Mouse (Mus musculus) midbrain, embryonic 14.5 days (tissue): ENCODE data around the gene Npdc1. TPM values are rescaled to one million over a fixed set of nuclear protein-coding genes. Genes with fewer than 3 reads are reported as not detected.

Experiments
- ATAC-seq: fragments of 200-750 bp; cut with Nextera tagmentation; 2 replicates; pipeline ENCODE4 v1.8.0; 2017; ENCODE audit warnings: moderate number of reproducible peaks, moderate library complexity; ENCODE audit not compliant: low FRiP score, low TSS enrichment
- DNase-seq: peaks from one replicate; pipeline ENCODE4 v3.0.0-alpha.2; 2015
- H3K27ac ChIP-seq: fragments of 300-500 bp; sonication (generic); replicated peaks from 2 replicates; pipeline ENCODE4 v1.5.1; 2014; ENCODE audit warnings: mild to moderate bottlenecking, low read depth, low read length, moderate library complexity
- H3K27me3 ChIP-seq: fragments of 300-500 bp; sonication (generic); 2 replicates; pipeline ENCODE4 v1.6.1; 2014; ENCODE audit warnings: low read length, control low read depth, mixed read lengths; ENCODE audit not compliant: control insufficient read depth, insufficient read depth
- H3K36me3 ChIP-seq: fragments of 300-500 bp; sonication (generic); 2 replicates; pipeline ENCODE4 v1.6.1; 2014; ENCODE audit warnings: low read length, control low read depth; ENCODE audit not compliant: control insufficient read depth, insufficient read depth
- H3K4me1 ChIP-seq: fragments of 300-500 bp; sonication (generic); 2 replicates; pipeline ENCODE4 v1.6.1; 2014; ENCODE audit warnings: mild to moderate bottlenecking, antibody characterized with exemption, low read length, control low read depth; ENCODE audit not compliant: control insufficient read depth, insufficient read depth
- H3K4me2 ChIP-seq: fragments of 300-500 bp; sonication (generic); 2 replicates; pipeline ENCODE4 v1.6.1; 2014; ENCODE audit warnings: mild to moderate bottlenecking, low read length, moderate library complexity
- H3K4me3 ChIP-seq: fragments of 300-500 bp; sonication (generic); replicated peaks from 2 replicates; pipeline ENCODE4 v1.5.1; 2014; ENCODE audit warnings: low read depth, low read length
- H3K9ac ChIP-seq: fragments of 300-500 bp; sonication (generic); replicated peaks from 2 replicates; pipeline ENCODE4 v1.6.1; 2014; ENCODE audit warnings: mild to moderate bottlenecking, low read length, moderate library complexity
- H3K9me3 ChIP-seq: fragments of 300-500 bp; sonication (generic); 2 replicates; pipeline ENCODE4 v1.6.1; 2016; ENCODE audit warnings: low read length, control low read depth, mixed read lengths; ENCODE audit not compliant: control insufficient read depth
- WGBS: fragments of 180-500 bp; shearing (Covaris S2); extraction: QIAGEN DNeasy Blood & Tissue Kit; methylation state at CpG from one replicate; pipeline ENCODE4 v1.1.7; 2014; 5-methylcytosine and 5-hydroxymethylcytosine counted together
- microRNA-seq: library from miRNA; unstranded; fragments of <30 nt; microRNA quantifications from one replicate; pipeline ENCODE4, GENCODE M21; 2016
- polyA plus RNA-seq: library from polyadenylated mRNA; unstranded; fragments of >200 nt; fragmentation: Nextera tagmentation; extraction: Ambion mirVana; gene quantifications from 2 replicates; pipeline ENCODE4 v1.2.1, GENCODE M21; 2014

Npdc1 gene
- polyA plus RNA-seq, 1 experiment from 2014 or later = 374 TPM

DNA sequence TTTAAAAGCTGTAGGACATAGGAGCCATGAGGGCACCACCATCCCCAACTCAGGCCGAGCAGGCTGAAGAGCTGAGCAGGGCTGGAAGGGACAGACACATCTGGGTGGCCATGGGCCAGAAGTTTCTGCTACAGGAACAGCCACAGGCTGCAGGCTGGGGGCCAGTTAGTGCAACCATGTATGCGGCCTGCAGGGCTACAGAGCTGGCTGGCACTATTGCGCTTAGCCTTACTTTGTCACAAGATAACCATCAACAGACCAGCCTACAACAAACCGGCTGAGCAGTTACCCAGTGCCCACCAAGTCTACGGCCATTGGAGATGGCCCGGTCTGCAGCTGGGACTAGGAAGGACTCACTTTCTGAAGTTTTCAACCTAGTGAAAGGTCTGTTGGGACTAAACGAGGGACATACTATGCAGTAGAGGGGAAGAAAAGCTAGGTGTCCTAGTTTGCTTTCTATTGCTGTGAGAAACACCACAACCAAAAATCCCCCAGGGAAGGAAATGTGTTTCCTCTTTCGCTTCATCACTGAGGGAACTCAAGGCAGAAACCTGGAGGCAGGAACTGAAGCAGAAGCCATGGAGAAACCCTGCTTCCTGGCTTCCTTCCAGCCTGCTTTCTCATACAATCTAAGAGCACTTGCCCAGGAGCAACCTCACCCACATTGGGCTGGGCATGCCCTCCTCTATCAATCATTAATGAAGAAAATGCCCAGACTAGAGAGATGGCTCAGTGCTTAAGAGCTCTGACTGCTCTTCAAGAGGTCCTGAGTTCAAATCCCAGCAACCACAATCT is 51.9 kb downstream of the Npdc1 start:
- no peaks in the 10 kb centered on the region for H3K4me1 ChIP-seq
- H3K36me3 ChIP-seq = peaks cover 35% of the 10 kb centered on the region
- ATAC-seq (no peak), DNase-seq (no peak)
- no peaks in the 10 kb centered on the region for H3K27me3 ChIP-seq
- H3K9ac ChIP-seq = no peak overlapping the region
- no peaks in the 10 kb centered on the region for H3K9me3 ChIP-seq
- no peak overlapping the region for H3K27ac ChIP-seq
- no peak overlapping the region for H3K4me2 ChIP-seq
- 91% methylated on average over 8 of the region's 8 CpGs for WGBS
- H3K4me3 ChIP-seq = no peak overlapping the region

DNA sequence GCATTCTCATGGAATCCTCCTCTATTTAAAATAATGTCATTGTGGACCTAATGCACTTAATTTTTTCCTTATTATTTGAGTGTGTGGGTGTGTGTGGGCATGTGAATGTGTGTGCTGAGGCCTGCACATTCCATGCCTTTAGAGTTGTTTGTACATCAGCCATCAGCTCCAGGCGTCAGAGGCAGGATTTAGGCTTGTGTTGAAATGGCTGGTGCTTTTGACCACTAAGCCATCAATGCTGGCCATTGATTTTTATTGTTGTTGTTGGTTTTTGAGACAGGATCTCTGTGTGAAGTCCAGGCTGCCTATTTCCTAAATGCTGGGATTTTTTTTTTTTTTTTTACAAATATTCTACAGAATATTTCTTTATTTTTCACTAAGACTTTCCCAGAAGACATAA is 53.8 kb downstream of the Npdc1 start:
- H3K9ac ChIP-seq = no peak overlapping the region
- H3K36me3 ChIP-seq = peaks cover 22% of the 10 kb centered on the region
- H3K4me1 ChIP-seq = no peaks in the 10 kb centered on the region
- H3K27me3 ChIP-seq = no peaks in the 10 kb centered on the region
- ATAC-seq = no peak
- DNase-seq = no peak
- no peak overlapping the region for H3K27ac ChIP-seq
- WGBS = 48% methylated on average over 1 of the region's 1 CpGs
- no peak overlapping the region for H3K4me2 ChIP-seq
- no peak overlapping the region for H3K4me3 ChIP-seq
- H3K9me3 ChIP-seq = no peaks in the 10 kb centered on the region

DNA sequence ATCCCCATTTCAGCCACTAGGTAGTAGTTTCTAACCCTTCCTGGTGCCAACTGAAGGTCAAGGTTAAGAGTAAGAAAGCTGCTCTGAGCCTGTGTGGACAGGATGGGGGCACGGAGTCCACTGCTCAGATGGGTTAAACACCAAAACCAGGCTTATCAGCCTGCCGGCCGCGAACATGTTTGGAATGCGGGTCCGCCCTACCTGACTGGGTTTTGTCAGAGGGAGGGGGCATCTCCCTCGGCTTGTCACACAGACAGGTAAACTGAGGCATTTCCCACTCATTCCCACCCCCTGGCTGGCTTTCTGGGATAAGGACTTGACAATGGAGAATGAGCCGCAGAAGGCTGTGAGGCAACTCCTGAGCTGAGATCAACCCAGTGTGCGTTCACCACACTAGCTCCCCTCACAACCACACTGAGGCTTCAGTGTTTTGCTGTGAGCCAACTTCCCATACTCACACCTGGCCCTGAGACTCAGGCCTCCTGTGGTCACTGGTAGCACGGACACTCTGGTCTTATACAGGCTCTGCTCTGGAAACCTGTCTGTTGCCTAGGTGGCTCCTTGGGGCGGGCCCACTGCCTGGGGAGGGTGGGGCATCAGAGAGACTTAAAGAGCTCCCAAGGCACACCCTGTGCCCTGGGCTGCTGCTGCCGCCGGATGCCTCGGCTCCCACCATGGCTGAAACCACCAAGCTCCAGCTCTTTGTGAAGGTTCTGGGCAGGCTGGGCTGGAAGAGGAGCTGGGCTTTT is 57.2 kb downstream of the Npdc1 start, which contains the start of gene Clic3:
Clic3 (plus strand) TSS at position 634 of the 749 bp plus-strand sequence.
- no peak within 1 kb of the TSS for H3K4me2 ChIP-seq
- 70% methylated on average over 14 of the region's 14 CpGs for WGBS
- peaks cover 14% of the 10 kb centered on the region for H3K4me1 ChIP-seq
- no peak within 1 kb of the TSS for H3K27ac ChIP-seq
- H3K9me3 ChIP-seq = no peaks in the 10 kb centered on the region
- DNase-seq (no peak), ATAC-seq (no peak)
- H3K36me3 ChIP-seq = peaks cover 22% of the 10 kb centered on the region
- no peak within 1 kb of the TSS for H3K4me3 ChIP-seq
- H3K27me3 ChIP-seq = no peaks in the 10 kb centered on the region
- H3K9ac ChIP-seq = no peak within 1 kb of the TSS

DNA sequence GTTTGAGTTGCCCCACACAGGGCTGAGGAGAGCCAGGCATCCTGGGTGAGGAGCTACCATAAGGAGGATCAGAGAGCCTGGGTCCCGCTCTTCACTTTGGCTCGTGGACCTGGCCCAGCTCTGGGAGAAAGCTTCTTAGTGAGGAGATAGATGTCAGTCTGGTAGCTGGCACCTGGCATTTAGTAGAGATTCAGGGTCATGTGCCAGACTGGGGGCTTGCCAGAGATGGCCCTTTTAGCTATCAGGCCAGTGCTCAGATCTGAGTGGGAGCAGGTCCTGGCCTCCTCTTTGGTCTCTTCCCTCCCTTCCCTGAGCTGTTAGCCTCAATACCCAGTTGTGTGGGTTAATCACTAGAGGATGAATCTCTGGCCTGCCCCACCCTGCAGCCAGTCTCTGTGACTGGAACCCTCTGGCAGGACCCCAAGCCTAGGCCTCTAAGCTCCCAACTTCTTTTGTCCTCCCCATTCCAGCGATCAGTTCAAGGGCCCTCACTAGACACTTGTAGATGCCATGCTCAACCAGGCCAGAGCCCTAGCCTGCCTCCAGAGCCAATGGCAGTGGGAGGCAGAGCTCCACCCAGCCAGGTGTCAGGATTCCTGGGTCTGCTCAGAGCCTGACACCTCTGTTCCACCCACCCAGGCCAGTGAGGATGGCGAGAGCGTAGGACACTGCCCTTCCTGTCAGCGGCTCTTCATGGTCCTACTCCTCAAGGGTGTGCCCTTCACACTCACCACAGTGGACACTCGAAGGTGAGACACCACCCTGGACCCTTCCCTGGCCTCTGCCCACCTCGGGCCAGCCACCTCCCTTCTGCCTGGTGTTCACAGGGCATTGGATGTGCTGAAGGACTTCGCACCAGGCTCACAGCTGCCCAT is 58.1 kb downstream of the Npdc1 start:
- no peak overlapping the region for H3K4me3 ChIP-seq
- ATAC-seq (no peak), DNase-seq (no peak)
- no peak overlapping the region for H3K27ac ChIP-seq
- peaks cover 17% of the 10 kb centered on the region for H3K4me1 ChIP-seq
- WGBS = 83% methylated on average over 9 of the region's 9 CpGs
- peaks cover 22% of the 10 kb centered on the region for H3K36me3 ChIP-seq
- H3K9ac ChIP-seq = no peak overlapping the region
- H3K4me2 ChIP-seq = no peak overlapping the region
- no peaks in the 10 kb centered on the region for H3K27me3 ChIP-seq
- no peaks in the 10 kb centered on the region for H3K9me3 ChIP-seq

DNA sequence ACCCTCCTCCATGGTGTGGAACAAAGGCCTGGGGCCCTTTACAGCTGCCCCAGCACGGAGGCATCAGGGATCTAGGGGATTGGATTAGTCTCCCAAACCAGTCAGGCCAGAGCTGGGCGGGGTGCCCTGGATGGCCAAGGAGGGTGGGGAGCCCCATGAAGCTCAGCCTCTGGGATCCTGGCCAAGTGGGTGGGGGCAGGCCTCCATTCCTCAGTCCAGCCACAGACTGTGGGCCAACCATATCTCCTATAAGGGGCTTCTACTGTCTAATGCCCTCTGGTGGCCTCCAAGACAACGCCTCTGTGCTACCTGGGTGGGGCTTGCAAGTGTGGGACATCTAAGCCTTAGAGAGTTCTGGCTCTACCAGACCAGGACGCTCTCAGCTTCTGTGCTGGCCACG is 59.8 kb downstream of the Npdc1 start:
- Histone ChIP-seq H3K27me3 (no peaks in the 10 kb centered on the region), H3K27ac (no peak overlapping the region), H3K36me3 (peaks cover 22% of the 10 kb centered on the region), H3K9ac (no peak overlapping the region), H3K4me1 (peaks cover 17% of the 10 kb centered on the region), H3K9me3 (no peaks in the 10 kb centered on the region), H3K4me3 (no peak overlapping the region), H3K4me2 (no peak overlapping the region; the same call in 1 of the 2 replicates)
- DNase-seq (no peak), ATAC-seq (no peak)
- WGBS = 79% methylated on average over 5 of the region's 5 CpGs

Small RNAs within 50 kb of the gene (microRNA-seq; reads per million reads assigned to microRNA genes)
- gene Mir3087 = 0.73 reads per million

Other genes starting within 250 kb of the Npdc1 start
- gene Nrarp, start 218.6 kb upstream of the Npdc1 start, polyA plus RNA-seq = 13.0 and 20.8 TPM in 2 replicates
- 0.66 and 1.1 TPM in 2 replicates for gene Tor4a, start 202.5 kb upstream of the Npdc1 start, polyA plus RNA-seq
- gene Nelfb, start 187.9 kb upstream of the Npdc1 start, polyA plus RNA-seq = 82.6 and 98.7 TPM in 2 replicates
- gene Stpg3, start 184.7 kb upstream of the Npdc1 start, polyA plus RNA-seq = 0.16 TPM in 1 of 2 replicates, not detected in the other
- gene Fam166a, start 180.6 kb upstream of the Npdc1 start, polyA plus RNA-seq = not detected in 2 replicates
- 319 and 339 TPM in 2 replicates for gene Tubb4b, start 174.6 kb upstream of the Npdc1 start, polyA plus RNA-seq
- gene Slc34a3, start 165.0 kb upstream of the Npdc1 start, polyA plus RNA-seq = not detected in 2 replicates
- gene Rnf224, start 162.6 kb upstream of the Npdc1 start, polyA plus RNA-seq = not detected in 2 replicates
- 138 and 147 TPM in 2 replicates for gene Rnf208, start 157.1 kb upstream of the Npdc1 start, polyA plus RNA-seq
- gene Cysrt1, start 156.9 kb upstream of the Npdc1 start, polyA plus RNA-seq = not detected in 2 replicates
- gene AL732309.1, start 152.5 kb upstream of the Npdc1 start, polyA plus RNA-seq = 3.7 and 5.1 TPM in 2 replicates
- 11.3 and 12.9 TPM in 2 replicates for gene Tmem203, start 143.9 kb upstream of the Npdc1 start, polyA plus RNA-seq
- 13.1 and 13.3 TPM in 2 replicates for gene Tprn, start 136.7 kb upstream of the Npdc1 start, polyA plus RNA-seq
- 196 TPM in 2 replicates for gene Ssna1, start 126.9 kb upstream of the Npdc1 start, polyA plus RNA-seq
- 112 and 117 TPM in 2 replicates for gene Anapc2, start 126.9 kb upstream of the Npdc1 start, polyA plus RNA-seq
- gene Tmem210, start 111.2 kb upstream of the Npdc1 start, polyA plus RNA-seq = not detected in 2 replicates
- gene Lrrc26, start 109.4 kb upstream of the Npdc1 start, polyA plus RNA-seq = 0.30 TPM in 1 of 2 replicates, not detected in the other
- gene Grin1, start 80.2 kb upstream of the Npdc1 start, polyA plus RNA-seq = 40.5 and 41.3 TPM in 2 replicates
- 71.2 and 78.7 TPM in 2 replicates for gene Man1b1, start 67.0 kb upstream of the Npdc1 start, polyA plus RNA-seq
- gene Dpp7, start 43.0 kb upstream of the Npdc1 start, polyA plus RNA-seq = 19.2 and 19.8 TPM in 2 replicates
- gene Uap1l1, start 33.7 kb upstream of the Npdc1 start, polyA plus RNA-seq = 2.6 and 5.3 TPM in 2 replicates
- gene Sapcd2, start 27.0 kb upstream of the Npdc1 start, polyA plus RNA-seq = 13.0 and 15.4 TPM in 2 replicates
- 2.0 and 2.1 TPM in 2 replicates for gene Entpd2, start 3.5 kb upstream of the Npdc1 start, polyA plus RNA-seq
- gene Fut7, start 23.9 kb downstream of the Npdc1 start, polyA plus RNA-seq = 0.17 and 0.26 TPM in 2 replicates
- 16.9 and 17.7 TPM in 2 replicates for gene Abca2, start 29.4 kb downstream of the Npdc1 start, polyA plus RNA-seq
- 1.7 and 1.9 TPM in 2 replicates for gene Clic3, start 57.5 kb downstream of the Npdc1 start, polyA plus RNA-seq
- gene Paxx, start 61.7 kb downstream of the Npdc1 start, polyA plus RNA-seq = 95.4 and 126 TPM in 2 replicates
- 3.7 and 71.9 TPM in 2 replicates for gene Ptgds, start 70.7 kb downstream of the Npdc1 start, polyA plus RNA-seq
- not detected in 2 replicates for gene Lcn12, start 94.6 kb downstream of the Npdc1 start, polyA plus RNA-seq
- gene Fbxw5, start 101.4 kb downstream of the Npdc1 start, polyA plus RNA-seq = 110 and 117 TPM in 2 replicates
- gene C8g, start 102.4 kb downstream of the Npdc1 start, polyA plus RNA-seq = 5.5 and 6.1 TPM in 2 replicates
- 17.3 and 19.2 TPM in 2 replicates for gene Traf2, start 147.6 kb downstream of the Npdc1 start, polyA plus RNA-seq
- 318 and 409 TPM in 2 replicates for gene Edf1, start 158.5 kb downstream of the Npdc1 start, polyA plus RNA-seq
- gene Mamdc4, start 175.5 kb downstream of the Npdc1 start, polyA plus RNA-seq = 2.1 and 3.9 TPM in 2 replicates
- 167 and 206 TPM in 2 replicates for gene Phpt1, start 175.9 kb downstream of the Npdc1 start, polyA plus RNA-seq
- 8.8 and 9.2 TPM in 2 replicates for gene Ajm1, start 182.4 kb downstream of the Npdc1 start, polyA plus RNA-seq
- 60.9 and 62.6 TPM in 2 replicates for gene Rabl6, start 209.2 kb downstream of the Npdc1 start, polyA plus RNA-seq
- gene Ccdc183, start 218.3 kb downstream of the Npdc1 start, polyA plus RNA-seq = 0.28 and 0.33 TPM in 2 replicates
- gene Tmem141, start 222.7 kb downstream of the Npdc1 start, polyA plus RNA-seq = 38.4 and 46.5 TPM in 2 replicates
- 2.8 TPM in 1 of 2 replicates, not detected in the other for gene Fcna, start 228.7 kb downstream of the Npdc1 start, polyA plus RNA-seq